Mouse (Mus musculus) heart, postnatal 0 days (tissue): ENCODE measurements around the gene Rec114. TPM values are rescaled to one million over a fixed set of nuclear protein-coding genes. Genes with fewer than 3 reads are reported as not detected.

Experiments
- ATAC-seq: fragments of 200-750 bp; cut with Nextera tagmentation; 2 replicates; pipeline ENCODE4 v1.8.0; 2017; ENCODE audit warnings: low read depth, moderate number of reproducible peaks, moderate library complexity; ENCODE audit not compliant: insufficient read depth
- DNase-seq: peaks from one replicate; pipeline ENCODE4 v3.0.0-alpha.2; 2016; ENCODE audit warnings: low spot score
- H3K27ac ChIP-seq: fragments of 300-500 bp; sonication (generic); 2 replicates; pipeline ENCODE4 v1.5.1; 2014; ENCODE audit warnings: low read depth, mild to moderate bottlenecking
- H3K27me3 ChIP-seq: fragments of 300-500 bp; sonication (generic); 2 replicates; pipeline ENCODE4 v1.6.1; 2014; ENCODE audit warnings: low read length, mixed read lengths; ENCODE audit not compliant: control insufficient read depth, insufficient read depth
- H3K36me3 ChIP-seq: fragments of 300-500 bp; sonication (generic); replicated peaks from 2 replicates; pipeline ENCODE4 v1.6.1; 2014; ENCODE audit warnings: low read length, mixed read lengths; ENCODE audit not compliant: control insufficient read depth, insufficient read depth
- H3K4me1 ChIP-seq: fragments of 300-500 bp; sonication (generic); 2 replicates; pipeline ENCODE4 v1.6.1; 2014; ENCODE audit warnings: antibody characterized with exemption; ENCODE audit not compliant: control insufficient read depth, insufficient read depth
- H3K4me2 ChIP-seq: fragments of 300-500 bp; sonication (generic); 2 replicates; pipeline ENCODE4 v1.6.1; 2014; ENCODE audit warnings: low read depth, mild to moderate bottlenecking, low read length, moderate library complexity
- H3K4me3 ChIP-seq: fragments of 300-500 bp; sonication (generic); 2 replicates; pipeline ENCODE4 v1.5.1; 2014; ENCODE audit warnings: low read depth, low read length
- H3K9ac ChIP-seq: fragments of 300-500 bp; sonication (generic); replicated peaks from 2 replicates; pipeline ENCODE4 v1.6.1; 2014; ENCODE audit warnings: low read depth, low read length, mixed read lengths
- H3K9me3 ChIP-seq: fragments of 300-500 bp; sonication (generic); replicated peaks from 2 replicates; pipeline ENCODE4 v1.6.1; 2016; ENCODE audit warnings: low read length; ENCODE audit not compliant: control insufficient read depth
- CTCF ChIP-seq: IDR thresholded peaks from 2 replicates; pipeline ENCODE4 v1.5.1; 2016; ENCODE audit warnings: antibody characterized with exemption, control low read depth, low read depth
- EP300 ChIP-seq: IDR thresholded peaks from 2 replicates; pipeline ENCODE4 v1.6.1; 2016; ENCODE audit warnings: antibody characterized with exemption, low read depth
- WGBS: fragments of 180-500 bp; shearing (Covaris S2); extraction: QIAGEN DNeasy Blood & Tissue Kit; methylation state at CpG from one replicate; pipeline ENCODE4 v1.1.7; 2014; 5-methylcytosine and 5-hydroxymethylcytosine counted together
- polyA plus RNA-seq: library from polyadenylated mRNA; unstranded; fragments of >200 nt; fragmentation: Nextera tagmentation; extraction: Ambion mirVana; gene quantifications from 2 replicates; pipeline ENCODE4 v1.2.1, GENCODE M21; 2015
- total RNA-seq: library from RNA; depleted of rRNA; stranded (reverse); fragments of >200 nt; gene quantifications from 2 replicates; pipeline ENCODE4 v1.2.3, GENCODE M21; 2014; ENCODE audit warnings: low replicate concordance

Gene Rec114
- total and polyA plus RNA-seq, 2 experiments from 2014 or later, result 3.6 TPM; not detected in 1

- no peak overlapping the region for H3K27ac ChIP-seq
- WGBS, result 63% methylated on average over 12 of the region's 12 CpGs
- H3K9me3 ChIP-seq, result no peaks in the 10 kb centered on the region
- no peaks in the 10 kb centered on the region for H3K27me3 ChIP-seq
- TF ChIP-seq EP300, result no peak
- peak; percentile 19; the same call in 1 of the 2 replicates for TF ChIP-seq CTCF
- ATAC-seq (no peak), DNase-seq (no peak)
- no peak overlapping the region for H3K4me3 ChIP-seq
- peaks cover 7% of the 10 kb centered on the region; the same call in 1 of the 2 replicates for H3K4me1 ChIP-seq
- no peak overlapping the region for H3K4me2 ChIP-seq
- H3K9ac ChIP-seq, result no peak overlapping the region
- H3K36me3 ChIP-seq, result no peaks in the 10 kb centered on the region
Observed at GRCm38 (mm10) chr9:58756371-58757132, 12.8 kb upstream of the Rec114 start.

- ATAC-seq, result no peak
- TF ChIP-seq EP300, result no peak
- TF ChIP-seq CTCF, result no peak
- 84% methylated on average over 1 of the region's 1 CpGs for WGBS
- Histone ChIP-seq H3K36me3 (no peaks in the 10 kb centered on the region), H3K27me3 (no peaks in the 10 kb centered on the region), H3K9me3 (no peaks in the 10 kb centered on the region), H3K9ac (no peak overlapping the region), H3K27ac (no peak overlapping the region), H3K4me1 (peaks cover 7% of the 10 kb centered on the region; the same call in 1 of the 2 replicates), H3K4me2 (no peak overlapping the region), H3K4me3 (no peak overlapping the region)
- no peak for DNase-seq
Observed at GRCm38 (mm10) chr9:58753606-58754005, 9.8 kb upstream of the Rec114 start.

GRCm38 (mm10) chr9:58748142-58748541 lies 4.4 kb upstream of the Rec114 start:
- 56% methylated on average over 4 of the region's 4 CpGs for WGBS
- Histone ChIP-seq H3K27me3 (no peaks in the 10 kb centered on the region), H3K4me1 (no peaks in the 10 kb centered on the region), H3K4me3 (no peak overlapping the region), H3K36me3 (no peaks in the 10 kb centered on the region), H3K9me3 (no peaks in the 10 kb centered on the region), H3K4me2 (no peak overlapping the region), H3K27ac (no peak overlapping the region), H3K9ac (no peak overlapping the region)
- no peak for ATAC-seq
- no peak for DNase-seq
- TF ChIP-seq CTCF (no peak), EP300 (no peak)

- Histone ChIP-seq H3K4me1 (no peaks in the 10 kb centered on the region), H3K9me3 (no peaks in the 10 kb centered on the region), H3K4me2 (no peak overlapping the region), H3K27me3 (no peaks in the 10 kb centered on the region), H3K9ac (no peak overlapping the region), H3K36me3 (no peaks in the 10 kb centered on the region), H3K27ac (no peak overlapping the region), H3K4me3 (no peak overlapping the region)
- DNase-seq (no peak), ATAC-seq (no peak)
- 71% methylated on average over 6 of the region's 6 CpGs for WGBS
- TF ChIP-seq CTCF, result no peak
- TF ChIP-seq EP300, result no peak
Observed at GRCm38 (mm10) chr9:58747328-58747755, 3.6 kb upstream of the Rec114 start.

GRCm38 (mm10) chr9:58742692-58743091 lies 1.1 kb downstream of the Rec114 start:
- Histone ChIP-seq H3K9ac (no peak overlapping the region), H3K27me3 (no peaks in the 10 kb centered on the region), H3K9me3 (no peaks in the 10 kb centered on the region), H3K36me3 (no peaks in the 10 kb centered on the region), H3K4me2 (no peak overlapping the region), H3K4me1 (no peaks in the 10 kb centered on the region), H3K4me3 (no peak overlapping the region), H3K27ac (no peak overlapping the region)
- TF ChIP-seq CTCF, result no peak
- TF ChIP-seq EP300, result no peak
- WGBS, result 93% methylated on average over 2 of the region's 2 CpGs
- no peak for DNase-seq
- ATAC-seq, result no peak

GRCm38 (mm10) chr9:58741369-58741768 lies 2.4 kb downstream of the Rec114 start:
- Histone ChIP-seq H3K27ac (no peak overlapping the region), H3K9me3 (no peaks in the 10 kb centered on the region), H3K27me3 (no peaks in the 10 kb centered on the region), H3K36me3 (no peaks in the 10 kb centered on the region), H3K9ac (no peak overlapping the region), H3K4me3 (no peak overlapping the region), H3K4me1 (no peaks in the 10 kb centered on the region), H3K4me2 (no peak overlapping the region)
- DNase-seq, result no peak
- WGBS, result 78% methylated on average over 20 of the region's 20 CpGs
- TF ChIP-seq EP300, result no peak
- TF ChIP-seq CTCF, result no peak
- ATAC-seq, result no peak
